Mouse (Mus musculus) ZHBTc4 (cell line): ENCODE data around the gene Pip5k1a.
"Not testable (repeated sequence)": the region's sequence is repeated elsewhere in the genome, so short reads cannot be mapped to it uniquely, and the experiment has no call there.

Source experiments
- DNase-seq: peaks from one replicate; pipeline ENCODE4 v3.0.0-alpha.2; 2011; ENCODE audit warnings: low read depth, low spot score

Gene Pip5k1a

GRCm38 (mm10) chr3:95112760-95113159 lies 6.0 kb upstream of the Pip5k1a start:
- no peak for DNase-seq

GRCm38 (mm10) chr3:95110911-95111726 lies 4.4 kb upstream of the Pip5k1a start, which contains the start of gene Vps72:
Gene Vps72 (plus strand): TSS chr3:95111022.
- DNase-seq: peak; percentile 97

DNA sequence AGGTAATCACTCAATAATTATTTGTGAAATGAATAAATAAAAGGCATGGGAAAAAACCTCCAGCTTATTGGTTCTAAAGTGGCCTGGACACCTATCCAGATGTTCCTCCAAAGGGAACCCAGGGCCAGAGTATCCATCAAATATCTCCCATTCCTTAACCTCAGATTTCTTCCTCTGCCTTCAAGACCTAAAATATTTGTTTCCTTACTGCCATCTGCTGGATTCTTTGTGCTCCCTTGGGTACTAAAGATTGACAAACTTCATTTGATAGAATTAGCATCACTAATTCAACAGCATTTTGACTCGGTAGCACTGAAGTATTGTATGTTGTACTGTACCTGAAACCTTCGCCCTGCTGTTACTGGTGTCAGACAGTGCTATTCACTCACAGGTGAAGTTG lies 1.2 kb upstream of the Pip5k1a start:
- no peak for DNase-seq

- not testable (repeated sequence) for DNase-seq
Measured at GRCm38 (mm10) chr3:95107308-95107707, 578 bp upstream of the Pip5k1a start.

- no peak for DNase-seq
Measured at GRCm38 (mm10) chr3:95105586-95106337, 968 bp downstream of the Pip5k1a start.

DNA sequence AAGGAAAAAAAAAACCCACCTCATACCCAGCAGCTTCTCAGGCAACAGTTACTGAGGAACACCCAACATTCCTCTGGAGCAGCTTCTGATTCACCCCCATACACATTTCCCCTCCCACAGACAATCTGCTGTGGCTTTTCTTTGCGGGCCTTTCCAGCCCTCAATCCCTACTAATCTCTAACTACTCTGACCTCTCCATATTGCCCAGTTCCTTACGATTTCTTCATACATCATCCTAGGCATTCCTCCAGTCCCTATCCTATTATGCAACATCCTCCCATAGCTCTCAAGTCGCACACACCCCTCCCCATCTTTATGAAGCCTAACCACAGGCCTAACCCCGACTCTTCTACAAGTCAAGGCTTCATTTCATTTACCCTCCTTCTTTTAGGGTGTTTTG lies 1.6 kb downstream of the Pip5k1a start:
- DNase-seq: no peak

DNA sequence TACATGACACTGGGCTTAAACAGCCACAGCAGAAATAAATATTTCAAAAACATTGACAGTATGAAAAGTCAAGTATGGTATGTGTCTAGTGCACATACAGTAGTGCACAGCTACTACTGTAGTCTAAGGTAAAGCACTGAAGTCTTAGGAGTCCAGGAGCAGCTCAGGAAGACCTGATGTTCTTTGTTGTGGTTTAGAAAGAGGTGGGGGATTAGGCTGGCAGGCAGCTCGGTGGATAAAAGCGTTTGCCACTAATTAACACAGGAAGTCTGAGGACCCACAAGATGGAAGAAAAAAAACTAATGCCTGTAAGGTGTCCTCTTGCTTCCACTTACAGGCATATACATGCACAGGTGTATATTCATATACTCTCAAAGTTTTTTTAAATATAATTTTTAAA lies 5.9 kb downstream of the Pip5k1a start:
- no peak for DNase-seq

DNA sequence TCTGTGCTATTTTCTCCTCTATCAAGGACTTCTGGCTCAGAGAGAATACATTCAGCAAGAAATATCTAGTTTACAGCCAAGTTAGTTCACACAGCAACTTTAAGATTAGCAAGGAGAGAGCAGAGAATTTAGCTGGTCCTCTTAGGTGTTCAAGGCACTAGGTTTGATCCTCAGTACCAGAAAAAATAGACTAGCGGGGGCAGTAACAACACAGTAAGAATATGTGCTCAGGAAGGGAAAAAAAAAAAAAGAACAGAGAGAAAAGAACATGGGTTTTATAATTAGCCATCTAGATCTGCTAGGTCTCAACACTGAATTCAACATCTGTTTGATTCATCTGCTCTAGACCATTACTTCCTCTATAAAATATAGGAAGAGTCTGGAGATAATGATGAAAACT lies 18.7 kb downstream of the Pip5k1a start:
- no peak for DNase-seq

DNA sequence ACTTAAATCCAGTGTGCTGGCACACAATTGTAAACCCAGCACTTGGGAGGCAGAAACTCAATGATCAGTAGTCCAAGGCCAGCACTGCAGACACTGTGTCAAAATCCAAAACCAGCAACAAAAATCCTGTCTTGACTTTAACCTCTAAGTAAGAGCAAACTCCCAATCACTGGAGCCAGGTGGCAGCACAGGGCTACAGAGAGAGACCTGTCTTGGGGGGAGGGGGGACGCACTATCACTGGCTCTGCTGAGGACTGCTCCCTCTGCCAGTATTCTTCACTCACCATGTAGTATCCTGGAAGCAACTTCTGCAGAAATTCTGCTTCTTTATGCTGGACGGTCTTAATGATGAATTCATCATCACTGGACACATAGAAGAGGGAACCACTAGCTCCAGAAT lies 35.1 kb downstream of the Pip5k1a start:
- peak; percentile 75 for DNase-seq

DNA sequence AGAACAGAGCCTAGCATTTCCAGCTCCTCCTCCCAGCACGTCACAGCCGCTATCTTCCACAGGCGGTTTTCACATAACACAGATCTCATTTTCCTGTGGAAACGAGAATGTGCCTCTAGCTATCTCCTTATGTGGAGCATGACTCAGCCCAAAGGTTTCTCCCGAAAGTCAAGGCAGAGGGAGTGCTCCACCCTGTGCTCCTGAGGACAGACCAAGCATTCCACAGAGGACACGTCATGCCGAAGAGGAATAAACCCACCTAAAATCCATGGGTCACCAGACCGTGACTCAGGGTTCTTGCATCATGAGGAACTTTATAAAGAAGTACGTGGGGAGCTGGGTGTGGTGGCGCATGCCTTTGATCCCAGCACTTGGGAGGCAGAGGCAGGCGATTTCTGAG lies 40.2 kb downstream of the Pip5k1a start:
- peak; percentile 94 for DNase-seq

DNA sequence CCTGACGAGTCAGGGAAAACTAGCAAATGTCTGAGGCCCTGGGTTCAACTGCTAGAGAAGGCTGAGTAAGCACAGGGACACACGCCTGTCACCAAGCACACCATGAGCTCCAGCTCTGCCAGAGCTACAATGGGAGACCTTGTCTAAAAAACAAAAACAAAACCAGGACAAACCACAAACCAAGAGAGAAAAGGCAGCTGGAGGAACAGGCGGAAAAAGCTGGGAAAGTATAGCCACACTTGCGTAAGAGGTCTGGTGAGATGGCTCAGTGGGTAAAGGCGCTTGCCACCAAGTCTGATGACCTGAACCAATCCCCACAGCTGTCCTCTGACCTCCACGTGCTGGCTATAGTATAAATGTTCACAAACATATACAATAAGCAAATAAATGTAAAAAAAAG lies 40.6 kb downstream of the Pip5k1a start:
- DNase-seq: no peak

GRCm38 (mm10) chr3:95065553-95065952 lies 41.2 kb downstream of the Pip5k1a start:
- DNase-seq: no peak

DNA sequence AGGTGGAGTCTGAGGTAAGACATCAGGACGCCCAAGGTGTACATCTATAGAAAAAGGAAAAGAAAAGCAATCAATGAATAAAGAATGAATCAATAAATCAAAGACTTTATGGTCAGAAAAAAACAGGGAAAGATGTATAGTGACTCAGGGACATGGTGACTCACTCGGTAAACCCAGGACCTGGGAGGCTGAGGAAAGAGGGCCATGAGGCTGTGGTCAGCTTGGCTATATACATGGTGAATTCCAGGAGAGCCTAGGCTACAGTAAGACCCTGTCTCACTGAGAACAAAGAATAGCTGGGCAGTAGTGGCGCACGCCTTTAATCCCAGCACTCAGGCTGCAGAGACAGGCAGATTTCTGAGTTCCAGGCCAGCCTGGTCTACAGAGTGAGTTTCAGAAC lies 43.0 kb downstream of the Pip5k1a start:
- no peak for DNase-seq

GRCm38 (mm10) chr3:95058078-95058477 lies 48.7 kb downstream of the Pip5k1a start:
- no peak for DNase-seq

- DNase-seq: no peak
Measured at GRCm38 (mm10) chr3:95056275-95056674, 50.5 kb downstream of the Pip5k1a start.

DNA sequence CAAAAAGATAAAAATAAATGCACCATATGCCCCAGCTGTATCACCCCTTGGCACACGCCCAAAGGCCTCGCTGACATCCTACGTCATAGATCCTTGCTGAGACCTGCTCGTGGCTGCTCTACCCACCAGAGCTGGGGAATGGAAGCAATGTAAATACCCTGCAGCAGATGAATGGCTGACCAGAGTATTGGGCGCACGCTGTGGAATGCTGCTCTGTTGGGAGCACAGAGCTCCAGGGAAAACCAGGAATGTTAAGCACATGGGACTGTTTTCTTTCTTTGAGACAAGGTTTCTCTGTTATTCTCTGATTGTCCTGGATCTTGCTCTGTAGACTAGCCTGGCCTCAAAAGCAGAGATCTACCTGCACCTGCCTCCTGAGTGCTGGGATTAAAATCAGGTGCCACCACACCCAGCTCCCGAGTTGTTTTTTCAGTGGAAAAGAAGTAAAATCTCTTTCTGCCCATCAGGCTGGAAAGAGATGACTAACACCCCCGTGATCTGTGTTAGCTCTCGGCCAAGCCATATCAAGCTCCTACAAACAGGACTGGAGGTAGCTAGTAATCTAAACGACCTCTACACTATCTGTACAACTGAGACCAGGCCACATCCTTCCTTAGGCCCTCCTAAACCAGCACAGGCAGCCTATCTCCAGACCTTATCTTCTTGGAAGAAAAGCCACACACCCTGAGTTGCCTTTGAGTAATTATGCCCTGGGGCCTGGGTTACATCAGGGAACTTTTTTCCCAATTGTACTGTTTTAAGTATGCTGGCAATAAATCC lies 52.1 kb downstream of the Pip5k1a start:
- peak; percentile 38 for DNase-seq

DNA sequence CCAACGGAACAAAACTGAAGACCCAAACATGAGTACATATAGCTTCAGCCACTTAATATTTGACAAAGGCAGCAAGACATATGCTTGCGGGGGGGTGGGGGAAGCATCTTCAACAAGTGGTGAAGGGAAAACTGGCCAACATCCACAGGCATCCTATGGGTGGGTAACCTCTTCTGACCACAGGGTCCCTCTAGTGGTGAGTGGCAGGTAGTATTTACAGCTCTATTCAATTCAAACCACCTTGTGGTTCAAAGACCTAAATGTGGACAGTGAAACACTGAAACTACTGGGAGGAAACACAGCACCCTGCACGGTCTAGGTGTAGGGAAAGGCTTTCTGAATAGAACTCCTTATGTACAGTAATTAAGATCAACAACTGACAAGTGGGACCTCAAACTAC lies 53.0 kb downstream of the Pip5k1a start:
- DNase-seq: peak; percentile 87

DNA sequence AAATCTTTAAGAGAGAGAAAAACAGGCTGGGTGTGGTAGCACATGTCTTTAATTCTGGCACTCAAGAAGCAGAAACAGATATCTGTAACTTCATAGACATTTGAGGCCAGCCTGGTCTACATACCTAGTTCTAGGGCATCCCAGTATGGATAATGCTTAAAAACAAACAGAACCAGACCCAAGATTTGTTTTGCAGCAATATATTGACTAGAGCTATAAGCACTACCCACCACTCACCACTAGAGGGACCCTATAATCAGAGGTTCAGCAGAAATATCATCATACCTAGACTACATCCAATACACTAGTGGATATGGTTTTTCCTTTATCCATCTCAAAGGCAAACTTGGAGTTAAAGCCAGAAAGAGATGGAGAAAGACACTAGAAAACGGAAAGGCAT lies 53.8 kb downstream of the Pip5k1a start:
- DNase-seq: peak; percentile 65

- DNase-seq: no peak
Measured at GRCm38 (mm10) chr3:95047914-95048313, 58.8 kb downstream of the Pip5k1a start.

- DNase-seq: no peak
Measured at GRCm38 (mm10) chr3:95046462-95047057, 60.2 kb downstream of the Pip5k1a start.

GRCm38 (mm10) chr3:95043251-95043650 lies 63.5 kb downstream of the Pip5k1a start:
- no peak for DNase-seq

DNA sequence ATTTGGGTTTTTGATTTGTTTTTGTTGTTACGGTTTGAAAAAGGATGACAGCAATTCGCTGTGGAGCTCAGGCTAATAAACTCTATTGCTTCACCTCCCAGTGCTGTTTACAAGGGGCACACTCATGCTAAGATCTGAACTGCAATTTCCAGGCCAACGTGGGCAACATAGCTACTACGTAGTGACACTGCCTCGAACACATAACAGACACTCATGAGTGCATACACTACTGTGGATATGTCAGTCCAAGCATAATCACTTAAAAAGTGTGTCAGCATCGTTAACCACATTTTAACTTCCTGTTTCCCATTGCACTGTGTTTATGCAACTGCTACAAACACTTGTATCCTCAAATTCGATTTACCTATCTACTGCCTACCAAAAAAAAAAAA lies 63.9 kb downstream of the Pip5k1a start:
- DNase-seq: no peak
